Mouse (Mus musculus): ENCODE measurements at regions not wholly inside any gene's neighbourhood (a gene's known extent, or its start where the extent isn't known, plus 50 kb on each side); places are given as distances from the start of the nearest gene placed in this dataset.

DNA sequence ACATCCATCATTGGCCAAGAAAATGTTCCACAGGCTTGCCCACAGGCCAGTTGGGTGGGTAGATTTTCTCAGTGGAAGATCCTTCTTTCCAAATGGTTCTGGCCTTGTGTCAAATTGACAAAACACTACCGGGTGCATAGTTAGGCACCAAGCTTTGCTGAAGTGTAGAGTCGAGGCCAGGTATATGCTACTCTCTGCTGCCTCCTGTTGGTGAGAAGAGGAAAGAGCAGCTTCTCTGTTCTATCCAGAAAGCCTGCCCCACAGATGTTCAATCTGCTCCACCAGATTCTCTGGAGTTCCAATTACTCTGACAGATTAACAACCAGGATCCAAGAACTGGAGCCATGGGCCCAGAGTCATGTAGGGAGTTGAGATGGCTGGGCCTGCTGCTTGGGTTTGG, 154.4 kb upstream of the Usp24 start:
- no peak overlapping the region for H3K9ac ChIP-seq
- H3K36me3 ChIP-seq = no peaks in the 10 kb centered on the region
- no peak overlapping the region for H3K27ac ChIP-seq
- H3K9me3 ChIP-seq (replicated peaks) = no peaks in the 10 kb centered on the region
- H3K4me2 ChIP-seq = no peak overlapping the region
- H3K4me1 ChIP-seq (replicated peaks) = no peaks in the 10 kb centered on the region; the same call in 1 of the 2 replicates
- ATAC-seq (ENCODE audit: low read depth) (no peak), DNase-seq (no peak)
- no peak overlapping the region for H3K4me3 ChIP-seq (replicated peaks)
- WGBS (ENCODE audit: insufficient replicate concordance) = 39% methylated on average over 2 of the region's 2 CpGs
- no peaks in the 10 kb centered on the region for H3K27me3 ChIP-seq

DNA sequence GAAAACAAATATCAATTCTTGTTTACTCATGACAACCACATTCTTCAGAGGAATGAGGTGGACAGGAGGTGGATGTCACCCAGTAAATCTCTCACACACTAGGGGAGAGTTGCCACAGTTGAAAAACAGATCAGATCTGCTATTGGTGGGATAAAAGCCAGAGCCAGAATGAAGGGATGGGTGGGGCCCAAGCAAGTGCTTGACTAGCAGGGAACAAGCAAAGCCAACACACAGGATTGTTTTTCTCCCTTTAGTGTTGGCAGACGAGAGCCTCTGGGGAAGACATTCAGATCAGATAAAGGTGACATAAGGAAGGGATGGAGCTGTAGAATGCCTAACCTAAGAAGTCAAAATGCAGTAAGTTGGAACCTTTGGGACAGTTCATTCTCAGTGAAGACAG, 153.5 kb upstream of the Usp24 start:
- Histone ChIP-seq H3K27me3 (no peaks in the 10 kb centered on the region), H3K27ac (no peak overlapping the region), H3K4me3 (replicated peaks) (no peak overlapping the region), H3K36me3 (no peaks in the 10 kb centered on the region), H3K4me1 (replicated peaks) (no peaks in the 10 kb centered on the region), H3K4me2 (no peak overlapping the region), H3K9me3 (replicated peaks) (no peaks in the 10 kb centered on the region), H3K9ac (no peak overlapping the region)
- no peak for DNase-seq
- no peak for ATAC-seq (ENCODE audit: low read depth)
- WGBS (ENCODE audit: insufficient replicate concordance) = 33% methylated on average over 1 of the region's 1 CpGs

DNA sequence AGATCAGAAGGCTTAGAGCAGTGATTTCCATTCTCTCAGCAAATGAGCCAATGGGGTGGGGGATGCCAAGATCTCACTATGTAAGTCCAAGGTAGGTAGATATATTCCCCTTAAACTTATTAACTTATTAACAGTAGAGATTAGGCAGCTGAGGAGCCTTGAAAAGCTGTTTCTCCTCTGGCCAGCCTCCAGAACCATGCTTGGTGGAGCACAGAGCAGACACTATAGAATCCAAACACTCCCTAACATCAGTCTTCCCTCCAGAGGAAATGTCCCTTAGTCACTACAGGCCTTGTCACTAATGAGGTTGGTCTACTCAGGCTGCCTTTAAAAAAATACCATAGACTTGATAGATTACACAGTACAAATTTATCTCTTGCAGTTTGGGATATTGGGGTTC, 152.8 kb upstream of the Usp24 start:
- ATAC-seq (ENCODE audit: low read depth) (no peak), DNase-seq (no peak)
- H3K4me3 ChIP-seq (replicated peaks) = no peak overlapping the region
- no peaks in the 10 kb centered on the region for H3K36me3 ChIP-seq
- no peak overlapping the region for H3K4me2 ChIP-seq
- no peak overlapping the region for H3K9ac ChIP-seq
- no peaks in the 10 kb centered on the region for H3K27me3 ChIP-seq
- no peak overlapping the region for H3K27ac ChIP-seq
- H3K9me3 ChIP-seq (replicated peaks) = no peaks in the 10 kb centered on the region
- no peaks in the 10 kb centered on the region for H3K4me1 ChIP-seq (replicated peaks)

- Histone ChIP-seq H3K4me1 (replicated peaks) (no peaks in the 10 kb centered on the region), H3K9me3 (replicated peaks) (no peaks in the 10 kb centered on the region), H3K27me3 (no peaks in the 10 kb centered on the region), H3K4me3 (replicated peaks) (no peak overlapping the region), H3K4me2 (no peak overlapping the region), H3K27ac (no peak overlapping the region), H3K36me3 (no peaks in the 10 kb centered on the region), H3K9ac (no peak overlapping the region)
- DNase-seq (no peak), ATAC-seq (ENCODE audit: low read depth) (no peak)
- 67% methylated on average over 4 of the region's 4 CpGs for WGBS (ENCODE audit: insufficient replicate concordance)
Measured at GRCm38 (mm10) chr4:106167716-106168115, 148.3 kb upstream of the Usp24 start.

DNA sequence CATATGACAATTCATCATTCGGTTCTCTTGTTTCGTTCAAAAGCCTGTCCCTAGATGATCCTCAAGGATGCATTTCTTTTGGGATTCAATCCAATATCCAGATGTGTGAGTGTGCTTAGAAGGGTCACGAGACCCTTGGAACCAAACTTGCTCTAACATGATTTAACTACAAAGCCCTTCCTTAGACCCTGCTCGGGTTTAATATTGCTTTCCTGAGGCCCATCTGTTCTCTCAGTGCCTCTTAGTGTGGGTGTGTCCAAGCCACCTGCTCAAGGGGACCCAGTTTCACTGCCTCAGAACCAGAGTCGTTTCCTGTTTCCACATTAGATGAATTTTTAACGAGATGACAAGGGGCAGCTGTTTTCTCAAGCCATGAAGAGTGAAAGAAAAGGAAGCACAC, 147.3 kb upstream of the Usp24 start:
- no peak for DNase-seq
- Histone ChIP-seq H3K9me3 (replicated peaks) (no peaks in the 10 kb centered on the region), H3K4me1 (replicated peaks) (no peaks in the 10 kb centered on the region), H3K9ac (no peak overlapping the region), H3K4me2 (no peak overlapping the region), H3K4me3 (replicated peaks) (no peak overlapping the region), H3K36me3 (no peaks in the 10 kb centered on the region), H3K27me3 (no peaks in the 10 kb centered on the region), H3K27ac (no peak overlapping the region)
- no peak for ATAC-seq (ENCODE audit: low read depth)
- WGBS (ENCODE audit: insufficient replicate concordance) = 57% methylated on average over 6 of the region's 6 CpGs

DNA sequence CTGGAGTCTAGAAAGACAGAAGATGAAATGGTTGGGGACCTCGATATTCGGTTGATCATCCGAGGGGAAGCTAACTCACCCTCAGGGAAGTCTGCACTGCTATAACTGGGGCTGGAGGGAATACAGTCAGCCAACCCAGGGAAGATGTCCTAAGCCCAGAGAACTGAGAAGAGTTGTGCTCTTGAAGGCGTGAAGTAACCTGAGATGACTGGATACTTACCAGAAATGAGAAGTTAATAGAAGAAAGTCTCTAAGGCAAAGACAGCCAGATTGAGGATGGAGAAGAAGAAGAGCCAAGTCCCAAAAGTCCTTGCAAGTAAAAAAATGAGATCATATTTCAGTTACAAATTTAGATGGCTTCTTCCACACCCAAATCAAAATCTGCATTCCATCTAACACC, 146.5 kb upstream of the Usp24 start:
- ATAC-seq (ENCODE audit: low read depth) (no peak), DNase-seq (no peak)
- Histone ChIP-seq H3K4me2 (no peak overlapping the region), H3K9ac (no peak overlapping the region), H3K9me3 (replicated peaks) (no peaks in the 10 kb centered on the region), H3K4me3 (replicated peaks) (no peak overlapping the region), H3K4me1 (replicated peaks) (no peaks in the 10 kb centered on the region), H3K27ac (no peak overlapping the region), H3K27me3 (no peaks in the 10 kb centered on the region), H3K36me3 (no peaks in the 10 kb centered on the region)
- WGBS (ENCODE audit: insufficient replicate concordance) = 72% methylated on average over 4 of the region's 4 CpGs

DNA sequence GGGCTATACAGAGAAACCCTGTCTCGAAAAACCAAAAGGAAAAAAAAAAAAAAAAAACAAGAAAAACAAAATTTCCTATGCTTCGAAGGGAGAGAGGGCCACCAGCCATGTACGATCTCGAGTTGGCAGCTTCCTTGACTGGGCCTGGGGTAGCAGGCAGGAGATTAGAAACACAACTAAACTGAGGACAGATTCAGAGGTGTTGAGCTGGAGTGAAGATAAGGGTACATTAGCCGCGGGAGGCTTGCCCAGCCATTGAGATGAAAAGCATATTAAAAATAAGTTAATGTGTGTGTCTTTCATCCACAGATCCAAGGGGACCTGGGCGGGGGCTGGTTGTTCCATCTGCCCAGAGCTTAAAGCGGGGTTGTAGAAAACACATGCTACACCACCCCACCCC, 145.3 kb upstream of the Usp24 start:
- Histone ChIP-seq H3K9me3 (replicated peaks) (no peaks in the 10 kb centered on the region), H3K4me1 (replicated peaks) (no peaks in the 10 kb centered on the region), H3K9ac (no peak overlapping the region), H3K27me3 (no peaks in the 10 kb centered on the region), H3K4me2 (no peak overlapping the region), H3K27ac (no peak overlapping the region; the same call in 1 of the 2 replicates), H3K4me3 (replicated peaks) (no peak overlapping the region), H3K36me3 (no peaks in the 10 kb centered on the region)
- DNase-seq (no peak), ATAC-seq (ENCODE audit: low read depth) (no peak)
- WGBS (ENCODE audit: insufficient replicate concordance) = 70% methylated on average over 8 of the region's 8 CpGs

- WGBS (ENCODE audit: insufficient replicate concordance) = 57% methylated on average over 5 of the region's 5 CpGs
- H3K9ac ChIP-seq = no peak overlapping the region
Measured at GRCm38 (mm10) chr4:106175352-106175751, 140.7 kb upstream of the Usp24 start.

DNA sequence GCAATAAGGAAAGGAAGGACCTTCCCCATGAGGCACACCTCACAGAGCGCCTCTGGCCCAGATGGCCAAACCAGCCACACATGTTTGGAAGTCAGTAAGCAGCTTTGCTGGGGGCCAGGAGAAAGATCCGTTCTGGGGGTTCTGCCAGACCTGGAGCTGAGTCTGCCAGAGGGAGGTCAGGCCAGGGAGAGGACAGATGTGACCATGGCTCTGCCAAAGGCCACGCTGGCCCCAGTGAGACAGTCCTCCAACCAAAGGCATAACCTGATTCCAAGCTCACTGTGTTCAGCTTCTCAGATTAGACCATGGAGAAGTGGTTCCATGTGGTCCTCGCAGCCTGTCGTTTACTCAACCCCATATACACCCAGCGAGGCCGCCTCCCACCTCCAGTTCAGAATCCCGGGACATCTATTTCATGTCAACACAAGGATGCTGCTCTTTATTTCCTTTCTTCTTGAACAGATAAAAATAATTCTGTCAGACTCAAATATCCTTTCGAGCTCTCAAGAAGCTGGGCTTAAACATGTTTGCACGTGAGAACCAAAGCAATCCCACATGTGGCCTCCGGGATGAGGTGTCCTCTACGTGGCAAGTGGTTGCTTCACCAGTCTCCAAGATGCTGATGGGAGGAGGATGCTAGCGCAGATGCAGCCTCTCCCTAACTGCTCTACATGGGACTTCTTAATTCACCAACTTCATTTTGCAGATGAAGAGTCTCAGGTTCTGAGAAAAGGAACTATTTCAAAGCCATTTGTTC, 130.1 kb upstream of the Usp24 start:
- Histone ChIP-seq H3K4me1 (replicated peaks) (no peaks in the 10 kb centered on the region), H3K36me3 (no peaks in the 10 kb centered on the region), H3K27me3 (no peaks in the 10 kb centered on the region), H3K27ac (no peak overlapping the region), H3K4me2 (no peak overlapping the region), H3K4me3 (replicated peaks) (no peak overlapping the region), H3K9me3 (replicated peaks) (no peaks in the 10 kb centered on the region), H3K9ac (no peak overlapping the region)
- ATAC-seq (ENCODE audit: low read depth) (no peak), DNase-seq (no peak)
- WGBS (ENCODE audit: insufficient replicate concordance) = 69% methylated on average over 13 of the region's 13 CpGs

More at GRCm38 (mm10) chr4:106175352-106175751, 140.7 kb upstream of the Usp24 start:
- Histone ChIP-seq H3K4me2 (no peak overlapping the region), H3K36me3 (no peaks in the 10 kb centered on the region), H3K9me3 (replicated peaks) (no peaks in the 10 kb centered on the region), H3K27ac (no peak overlapping the region), H3K27me3 (no peaks in the 10 kb centered on the region), H3K4me1 (replicated peaks) (no peaks in the 10 kb centered on the region), H3K4me3 (replicated peaks) (no peak overlapping the region)
- ATAC-seq (ENCODE audit: low read depth) (no peak), DNase-seq (no peak)

- H3K27ac ChIP-seq = no peak overlapping the region
- H3K27me3 ChIP-seq = no peaks in the 10 kb centered on the region
- no peak overlapping the region for H3K4me3 ChIP-seq (replicated peaks)
- no peak overlapping the region for H3K9ac ChIP-seq
- ATAC-seq (ENCODE audit: low read depth) = no peak
- no peaks in the 10 kb centered on the region for H3K9me3 ChIP-seq (replicated peaks)
- no peak for DNase-seq
- no peaks in the 10 kb centered on the region for H3K36me3 ChIP-seq
- 72% methylated on average over 7 of the region's 7 CpGs for WGBS (ENCODE audit: insufficient replicate concordance)
- H3K4me1 ChIP-seq (replicated peaks) = no peaks in the 10 kb centered on the region
- no peak overlapping the region for H3K4me2 ChIP-seq
Measured at GRCm38 (mm10) chr4:106186684-106187083, 129.3 kb upstream of the Usp24 start.

GRCm38 (mm10) chr4:106190248-106190647, 125.8 kb upstream of the Usp24 start:
- no peaks in the 10 kb centered on the region for H3K4me1 ChIP-seq (replicated peaks)
- WGBS (ENCODE audit: insufficient replicate concordance) = 64% methylated on average over 4 of the region's 4 CpGs
- no peaks in the 10 kb centered on the region for H3K27me3 ChIP-seq
- H3K27ac ChIP-seq = no peak overlapping the region
- H3K36me3 ChIP-seq = no peaks in the 10 kb centered on the region
- no peak overlapping the region for H3K4me2 ChIP-seq
- H3K4me3 ChIP-seq (replicated peaks) = no peak overlapping the region
- H3K9me3 ChIP-seq (replicated peaks) = no peaks in the 10 kb centered on the region
- DNase-seq (no peak), ATAC-seq (ENCODE audit: low read depth) (no peak)
- no peak overlapping the region for H3K9ac ChIP-seq

GRCm38 (mm10) chr4:106191331-106191730, 124.7 kb upstream of the Usp24 start:
- ATAC-seq (ENCODE audit: low read depth) (no peak), DNase-seq (no peak)
- Histone ChIP-seq H3K36me3 (no peaks in the 10 kb centered on the region), H3K9ac (no peak overlapping the region), H3K4me1 (replicated peaks) (no peaks in the 10 kb centered on the region), H3K4me2 (no peak overlapping the region), H3K4me3 (replicated peaks) (no peak overlapping the region), H3K27me3 (no peaks in the 10 kb centered on the region), H3K27ac (no peak overlapping the region), H3K9me3 (replicated peaks) (no peaks in the 10 kb centered on the region)
- 74% methylated on average over 8 of the region's 8 CpGs for WGBS (ENCODE audit: insufficient replicate concordance)

Measured in liver, embryonic 13.5 days (tissue).